Mouse (Mus musculus) gastrocnemius, postnatal 14 days (tissue): ENCODE data around the gene Cebpe. TPM values are rescaled to one million over a fixed set of nuclear protein-coding genes. Genes with fewer than 3 reads are reported as not detected.

Source experiments
- DNase-seq: peaks from one replicate; pipeline ENCODE4 v3.0.0; 2021; ENCODE audit warnings: mixed read lengths
- intact Hi-C: fragments of 180-260 bp; cut with DNase I; formaldehyde crosslinking; loops from one replicate; pipeline ENCODE4 v1.15.1; 2025; ENCODE audit warnings: low total_unique reads
- long read RNA-seq, 2 experiments: library from polyadenylated mRNA; stranded (forward); transcript quantifications; one replicate each; pipeline ENCODE4 v2.0.0; 2021
- total RNA-seq, 2 experiments: library from RNA; stranded (reverse); gene quantifications; 2 replicates each; pipeline ENCODE4 v1.2.3; 2021

The Cebpe gene
- not detected for total RNA-seq
- long read RNA-seq, experiment 1 = 0 reads
- long read RNA-seq, experiment 2 = 0 reads

DNA sequence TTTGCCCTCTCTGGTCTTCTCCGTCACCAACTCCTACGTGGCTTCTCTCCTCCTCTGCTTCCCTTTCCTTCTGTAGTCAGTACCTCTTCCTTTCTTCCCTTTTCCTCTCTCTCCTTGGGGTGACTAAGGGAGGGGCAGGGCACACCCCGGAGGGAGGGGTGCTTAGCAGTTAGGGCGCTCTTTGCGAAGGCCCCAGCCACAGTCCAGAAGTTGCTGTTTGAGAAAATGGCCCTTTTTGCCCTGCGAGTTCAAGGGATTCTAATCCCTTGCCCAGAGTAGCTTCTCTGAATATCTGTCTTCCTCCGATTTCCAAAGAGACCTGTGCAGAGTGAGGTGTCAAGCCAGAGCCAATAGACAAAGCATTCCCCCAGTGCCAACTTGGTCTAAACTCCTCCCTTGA, at the start of gene Cebpe:
Cebpe (minus strand) TSS at position 101 of the 400 bp plus-strand sequence.
- DNase-seq = no peak
- intact Hi-C loops = loop anchor here (5.0 kb wide), 1 partner anchor 115 kb away; no protein-coding TSS in a partner anchor

DNA sequence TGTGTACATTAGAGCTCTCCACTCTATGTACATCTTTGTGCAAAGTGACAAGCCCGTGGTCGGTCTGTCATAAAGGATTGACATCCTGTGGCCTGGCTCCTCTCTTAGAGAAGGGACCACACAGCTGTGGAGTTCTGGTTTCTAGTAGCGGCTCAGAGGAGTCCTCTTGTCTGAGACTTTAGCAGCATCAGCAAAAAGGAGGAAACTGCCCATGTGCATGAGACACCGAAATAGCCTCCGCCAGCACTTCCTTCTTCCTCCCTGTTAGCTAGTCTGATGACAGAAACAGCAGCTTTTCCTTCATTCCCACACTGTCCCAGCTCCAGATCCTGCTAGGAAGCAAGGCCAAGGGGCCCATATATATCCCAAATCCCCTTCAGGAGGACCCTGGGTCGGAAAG, 44.4 kb upstream of the Cebpe start:
- intact Hi-C loops = no loop called here
- no peak for DNase-seq

- intact Hi-C loops = no loop called here
- DNase-seq = peak; percentile 64
Measured at GRCm38 (mm10) chr14:54754602-54755018, 42.6 kb upstream of the Cebpe start.

GRCm38 (mm10) chr14:54753986-54754601, 42.1 kb upstream of the Cebpe start:
- intact Hi-C loops = no loop called here

DNA sequence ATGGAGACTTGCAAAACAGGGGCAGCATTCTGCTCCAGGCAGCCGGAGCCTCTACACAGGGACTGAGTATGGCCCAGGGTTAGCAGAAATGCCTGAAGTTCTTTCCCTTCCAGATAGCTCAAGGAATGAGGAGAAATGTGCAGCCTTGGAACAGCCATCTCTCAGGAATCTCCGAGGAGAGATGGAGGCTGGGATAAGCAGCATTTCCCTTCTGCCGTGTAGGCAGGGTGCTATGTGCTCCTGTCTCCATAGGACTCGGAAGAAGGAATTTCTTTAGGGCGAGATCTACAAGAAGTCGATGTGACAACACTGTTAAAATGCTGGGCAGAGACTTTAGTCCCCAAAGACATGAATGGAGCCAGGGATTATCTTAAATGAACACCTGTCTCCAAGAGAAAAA, 41.0 kb upstream of the Cebpe start:
- DNase-seq = no peak
- intact Hi-C loops = no loop called here

More at GRCm38 (mm10) chr14:54753986-54754601, 42.1 kb upstream of the Cebpe start:
- no peak for DNase-seq

DNA sequence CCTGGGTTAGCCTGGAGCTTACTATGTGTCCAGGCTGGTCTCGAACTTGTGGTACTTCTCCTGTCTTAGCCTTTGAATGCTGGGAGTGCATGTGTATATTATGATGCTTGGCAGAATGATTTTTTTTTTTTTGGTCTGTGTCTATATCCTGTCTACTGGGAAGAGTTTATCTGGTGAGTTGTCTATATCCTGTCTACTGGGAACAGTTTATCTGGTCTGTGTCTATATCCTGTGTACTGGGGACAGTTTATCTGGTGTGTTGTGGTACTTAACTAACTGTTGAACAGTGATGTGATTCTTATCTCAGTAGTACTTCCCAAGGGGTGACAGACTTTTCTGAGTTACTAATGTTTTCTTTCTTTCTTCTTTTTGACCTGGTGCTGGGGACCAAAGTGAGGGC, 39.8 kb upstream of the Cebpe start:
- intact Hi-C loops = no loop called here
- no peak for DNase-seq

- DNase-seq = peak; percentile 39
- intact Hi-C loops = no loop called here
Measured at GRCm38 (mm10) chr14:54749238-54749637, 37.3 kb upstream of the Cebpe start.

DNA sequence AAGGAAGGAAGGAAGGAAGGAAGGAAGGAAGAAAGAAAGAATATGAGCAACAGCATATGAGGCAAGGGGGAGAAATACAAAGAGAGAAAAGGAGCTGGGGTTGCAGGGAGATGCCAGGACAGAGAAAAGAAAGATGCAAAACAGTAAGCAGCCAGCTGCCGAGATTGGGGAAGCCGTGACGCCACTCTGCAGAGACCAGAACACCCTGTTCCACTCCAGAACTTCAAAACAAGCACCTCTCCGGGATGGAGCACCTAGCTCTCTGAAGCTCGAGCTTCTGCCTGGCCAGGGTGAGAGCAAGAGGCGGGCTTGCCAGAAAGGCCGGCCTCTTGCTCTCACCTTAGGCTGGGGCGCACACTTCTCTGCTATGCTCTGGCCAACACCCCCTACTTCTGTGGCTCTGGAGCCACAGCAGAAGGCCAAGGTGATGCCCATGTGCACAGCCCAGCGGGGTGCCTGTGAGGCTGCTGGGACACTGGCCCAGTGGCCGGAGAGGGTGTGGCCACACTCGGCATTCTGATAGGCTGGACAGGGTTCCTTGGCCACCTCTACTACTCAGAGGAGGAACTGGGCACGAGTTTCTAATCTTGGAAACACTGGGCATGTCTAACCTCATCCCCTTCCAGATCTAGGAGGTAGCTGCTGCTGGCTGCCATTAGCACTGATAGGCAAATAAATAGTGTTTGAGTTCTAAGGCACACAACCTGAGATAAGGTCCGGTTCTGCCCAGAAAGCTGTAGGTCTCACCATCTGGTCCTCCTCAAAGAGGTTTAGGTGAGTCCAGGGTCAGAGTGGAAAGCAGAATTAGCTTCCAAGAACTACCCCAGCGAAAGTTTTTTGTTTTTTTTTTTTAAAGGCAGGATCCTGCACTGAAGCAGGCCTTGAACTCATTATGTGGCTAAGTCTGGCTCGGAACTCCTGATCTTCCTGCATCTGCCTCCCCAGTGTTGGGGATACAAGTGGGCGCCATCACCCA, 36.3 kb upstream of the Cebpe start:
- intact Hi-C loops = no loop called here
- DNase-seq = peak; percentile 62

DNA sequence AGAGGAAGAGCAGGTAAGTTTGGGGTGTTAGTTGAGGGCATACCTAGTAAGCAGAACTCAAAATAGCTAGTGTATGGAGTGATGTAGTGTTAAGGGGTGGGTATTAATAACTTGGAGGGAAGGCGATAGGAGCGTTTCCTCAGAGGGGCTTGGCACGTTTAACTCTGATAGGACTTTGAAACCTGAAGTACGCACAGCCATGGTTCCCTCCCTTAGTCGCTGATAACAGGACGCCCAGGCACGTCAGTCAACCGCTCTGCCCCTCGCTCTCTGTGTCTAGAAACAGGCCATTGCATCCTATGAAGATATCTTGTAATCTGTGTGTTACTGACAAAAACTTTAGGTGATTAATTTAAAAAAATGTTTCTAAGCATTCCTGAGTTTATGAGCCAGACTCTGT, 34.1 kb upstream of the Cebpe start:
- intact Hi-C loops = no loop called here
- DNase-seq = no peak

DNA sequence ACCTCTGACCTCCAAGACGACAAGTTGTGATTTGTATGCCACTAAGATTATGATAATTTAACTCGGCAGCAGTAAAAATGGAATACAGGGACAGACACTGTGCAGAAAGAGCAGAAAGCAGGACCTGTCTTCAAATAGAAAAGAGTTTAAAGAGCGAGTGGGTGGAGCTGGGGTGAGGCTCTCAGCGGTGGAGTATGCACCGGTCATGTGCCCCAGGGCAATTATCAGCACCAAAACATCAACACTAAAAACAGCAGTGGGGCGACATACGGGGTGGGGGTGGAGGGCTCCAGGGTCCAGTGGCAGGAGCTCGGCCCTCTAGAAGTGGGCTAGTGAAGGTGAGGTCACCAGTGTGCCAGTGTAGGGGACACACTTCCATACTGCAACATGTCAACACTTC, 32.5 kb upstream of the Cebpe start:
- no peak for DNase-seq
- intact Hi-C loops = no loop called here

- intact Hi-C loops = no loop called here
- DNase-seq = peak; percentile 58
Measured at GRCm38 (mm10) chr14:54742375-54742774, 30.4 kb upstream of the Cebpe start.

DNA sequence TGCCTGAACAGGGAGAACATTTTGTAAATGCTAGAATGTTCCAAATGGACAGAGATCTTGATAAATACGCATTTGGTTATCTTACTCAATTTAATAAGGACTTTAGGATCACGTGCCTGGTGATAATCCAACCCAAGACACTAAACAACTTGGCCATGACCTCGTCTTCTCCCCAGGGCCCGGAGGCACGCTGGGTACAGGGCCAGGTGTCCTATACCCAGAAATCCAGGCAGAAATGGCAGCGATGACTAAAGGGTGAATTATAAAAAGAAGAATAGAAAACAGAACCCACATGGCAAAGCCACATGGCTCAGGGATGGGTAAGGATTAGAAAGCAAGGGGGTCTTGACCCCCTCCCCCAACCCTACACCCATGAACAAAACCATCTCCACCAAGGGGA, 29.7 kb upstream of the Cebpe start:
- intact Hi-C loops = no loop called here
- no peak for DNase-seq

DNA sequence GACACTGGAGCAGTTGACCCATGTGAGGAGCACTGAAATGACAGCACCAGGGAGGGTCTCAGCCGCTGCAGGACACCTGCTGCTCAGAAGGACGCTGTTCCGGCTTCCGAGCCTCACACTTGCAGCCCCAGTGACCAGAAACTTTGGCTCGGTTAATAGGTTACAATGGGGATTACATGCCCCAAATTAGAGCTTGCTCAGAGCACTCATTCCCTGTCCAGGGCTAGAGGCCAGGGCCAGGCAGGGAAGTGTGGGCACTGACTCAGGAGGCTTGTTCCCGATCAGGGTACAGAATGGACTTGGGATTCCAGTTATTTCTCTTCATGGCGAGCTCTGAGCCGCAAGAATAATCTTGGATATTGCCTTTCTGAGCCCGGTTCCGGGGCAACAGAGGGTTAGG, 25.7 kb upstream of the Cebpe start:
- intact Hi-C loops = no loop called here
- DNase-seq = no peak

DNA sequence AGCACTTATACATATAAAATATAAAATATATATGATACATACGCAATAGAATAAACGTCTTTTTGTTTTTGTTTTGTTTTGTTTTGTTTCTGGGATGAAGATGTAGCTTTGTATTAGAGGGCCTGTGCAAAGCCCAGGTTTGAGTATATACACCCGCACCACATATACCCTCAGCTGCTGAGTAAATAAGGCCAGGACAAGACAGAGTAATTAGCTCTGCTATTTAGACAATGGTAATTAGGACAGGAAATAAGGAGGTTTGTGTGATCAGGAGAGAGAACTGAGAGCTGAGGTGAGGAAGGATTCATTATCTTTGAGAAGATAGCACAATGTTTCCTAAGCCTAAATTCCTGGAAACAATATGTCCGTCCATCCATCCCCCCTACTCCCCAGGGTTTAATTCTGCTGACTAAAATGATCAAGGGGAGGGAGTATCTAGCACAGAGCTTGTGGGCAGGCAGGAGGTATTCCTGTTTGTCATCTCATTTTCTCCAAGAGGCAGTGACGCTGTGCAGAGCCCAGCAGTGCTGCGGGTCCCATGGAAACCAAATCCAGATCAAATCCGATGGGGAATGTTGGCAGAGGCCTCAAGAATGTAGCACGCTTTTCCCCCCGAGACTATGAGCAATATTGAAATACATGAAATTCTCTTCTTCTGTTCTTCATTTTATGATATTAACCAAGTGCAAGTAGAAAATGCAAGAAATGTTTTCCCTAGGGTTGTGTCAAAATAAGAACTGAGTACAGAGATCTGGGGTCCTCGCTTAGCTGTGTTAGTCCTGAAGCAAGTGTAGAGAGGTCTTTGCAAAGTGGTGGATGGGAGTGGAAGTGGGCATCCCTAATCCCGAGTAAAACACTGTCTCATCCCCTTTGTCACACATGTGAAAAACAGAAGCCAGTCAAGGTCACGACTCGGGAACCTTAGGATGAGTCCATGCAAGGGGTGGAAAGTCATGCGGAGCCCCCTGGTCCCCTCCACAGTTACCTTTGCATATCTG, 24.9 kb upstream of the Cebpe start:
- intact Hi-C loops = no loop called here

GRCm38 (mm10) chr14:54735221-54735620, 23.2 kb upstream of the Cebpe start:
- intact Hi-C loops = no loop called here
- no peak for DNase-seq

More for the DNA sequence above, 24.9 kb upstream of the Cebpe start:
- DNase-seq = no peak

GRCm38 (mm10) chr14:54734004-54734403, 22.0 kb upstream of the Cebpe start:
- DNase-seq = no peak
- intact Hi-C loops = no loop called here

DNA sequence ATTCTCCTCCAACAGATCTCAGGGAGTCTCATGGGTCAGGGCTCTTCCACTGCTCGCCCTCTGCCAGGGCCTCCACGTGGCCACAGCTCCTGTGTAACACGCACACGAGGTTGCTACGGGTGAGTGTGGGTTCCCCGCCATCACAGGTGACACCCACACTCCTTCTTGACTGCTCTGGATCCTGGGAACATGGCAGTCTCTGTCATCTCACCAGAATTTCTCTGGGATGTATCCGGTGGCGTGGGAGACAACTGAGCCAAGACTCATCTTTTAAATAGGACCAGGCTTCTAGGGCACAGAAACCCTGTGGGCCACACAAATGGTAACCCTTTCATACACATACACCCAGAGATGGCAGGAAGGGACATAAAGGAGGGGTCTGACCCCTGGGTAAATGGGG, 20.2 kb upstream of the Cebpe start:
- intact Hi-C loops = no loop called here
- DNase-seq = no peak

DNA sequence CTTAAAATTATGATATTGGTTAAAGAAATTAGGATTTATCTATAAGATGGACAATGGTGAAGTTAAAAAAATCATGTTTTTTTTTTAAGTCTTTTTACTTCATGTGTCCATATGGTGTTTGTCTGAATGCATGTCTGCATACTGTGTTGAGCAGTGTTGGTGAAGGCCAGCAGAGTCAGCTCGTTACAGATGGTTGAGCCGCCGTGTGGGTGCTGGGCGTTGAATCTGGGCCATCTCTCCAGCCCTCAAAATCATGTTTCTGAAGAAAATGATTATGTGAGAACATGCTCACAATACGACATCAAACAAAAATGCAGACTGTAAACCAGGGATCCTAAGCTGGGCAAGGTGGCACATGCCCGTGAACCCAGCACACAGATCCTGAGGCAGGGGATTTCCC, 18.3 kb upstream of the Cebpe start:
- intact Hi-C loops = no loop called here
- no peak for DNase-seq

DNA sequence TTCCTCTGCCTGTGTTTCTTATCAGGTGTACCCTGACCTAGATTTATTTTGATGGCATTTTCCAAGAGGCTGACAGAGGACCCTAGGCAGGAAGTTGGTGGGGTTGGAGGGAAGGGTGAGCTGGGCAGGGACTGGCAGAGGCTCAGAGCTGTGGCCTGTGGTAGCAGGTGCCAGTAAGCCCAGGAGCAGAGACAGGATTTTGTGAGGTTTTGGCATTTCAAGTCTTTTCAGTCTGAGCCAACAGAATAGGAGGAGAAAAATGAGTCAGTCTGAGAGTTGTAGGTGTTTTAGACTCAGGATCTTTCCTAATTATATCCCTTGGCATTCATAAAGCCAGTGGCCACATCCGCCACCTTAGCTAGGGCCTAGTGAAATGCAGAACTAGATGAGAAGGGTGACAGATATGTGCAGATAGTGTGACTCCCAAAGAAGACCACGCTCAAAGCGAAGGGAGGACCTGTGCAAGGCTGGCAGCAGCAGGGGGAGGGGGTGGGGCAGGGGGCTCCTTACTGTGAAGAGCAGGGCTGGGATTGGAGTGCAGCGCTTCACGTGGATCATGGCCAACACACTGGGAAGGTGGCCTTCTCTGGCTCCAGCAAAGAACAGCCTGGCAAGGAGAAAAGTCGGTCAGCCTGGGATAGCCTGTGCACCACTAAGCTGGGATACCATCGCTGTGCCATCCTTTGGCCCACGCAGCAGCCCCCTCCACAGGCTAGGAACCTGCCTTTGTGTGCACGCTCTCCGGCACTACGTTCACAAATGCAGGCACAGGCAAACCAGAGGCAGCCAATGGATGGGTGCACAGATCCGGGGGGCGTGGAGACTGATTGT, 17.1 kb upstream of the Cebpe start:
- intact Hi-C loops = no loop called here
- no peak for DNase-seq
